Mouse (Mus musculus) gastrocnemius, adult 2 months (tissue): Measurements from ENCODE around the gene Ppm1e. TPM values are rescaled to one million over a fixed set of nuclear protein-coding genes. Genes with fewer than 3 reads are reported as not detected.

Source experiments
- DNase-seq: peaks from one replicate; pipeline ENCODE4 v3.0.0; 2022
- H3K27ac ChIP-seq: fragments of 200-600 bp; 2 replicates; pipeline ENCODE4 v1.8.1; 2022; ENCODE audit warnings: mild to moderate bottlenecking
- H3K4me3 ChIP-seq: fragments of 200-600 bp; 2 replicates; pipeline ENCODE4 v1.8.1; 2022; ENCODE audit warnings: mild to moderate bottlenecking, moderate library complexity
- CTCF ChIP-seq: fragments of 200-600 bp; IDR thresholded peaks from 2 replicates; pipeline ENCODE4 v1.8.1; 2022; ENCODE audit warnings: antibody characterized with exemption, mild to moderate bottlenecking, moderate library complexity
- intact Hi-C: fragments of 180-260 bp; cut with DNase I; formaldehyde crosslinking; loops from one replicate; pipeline ENCODE4 v1.15.1; 2025
- total RNA-seq, 2 experiments: library from RNA; stranded (reverse); gene quantifications; 2 replicates each; pipeline ENCODE4 v1.2.3; 2021

The Ppm1e gene
- total RNA-seq, 2 experiments from 2014 or later: 0.36 to 0.50 TPM

DNA sequence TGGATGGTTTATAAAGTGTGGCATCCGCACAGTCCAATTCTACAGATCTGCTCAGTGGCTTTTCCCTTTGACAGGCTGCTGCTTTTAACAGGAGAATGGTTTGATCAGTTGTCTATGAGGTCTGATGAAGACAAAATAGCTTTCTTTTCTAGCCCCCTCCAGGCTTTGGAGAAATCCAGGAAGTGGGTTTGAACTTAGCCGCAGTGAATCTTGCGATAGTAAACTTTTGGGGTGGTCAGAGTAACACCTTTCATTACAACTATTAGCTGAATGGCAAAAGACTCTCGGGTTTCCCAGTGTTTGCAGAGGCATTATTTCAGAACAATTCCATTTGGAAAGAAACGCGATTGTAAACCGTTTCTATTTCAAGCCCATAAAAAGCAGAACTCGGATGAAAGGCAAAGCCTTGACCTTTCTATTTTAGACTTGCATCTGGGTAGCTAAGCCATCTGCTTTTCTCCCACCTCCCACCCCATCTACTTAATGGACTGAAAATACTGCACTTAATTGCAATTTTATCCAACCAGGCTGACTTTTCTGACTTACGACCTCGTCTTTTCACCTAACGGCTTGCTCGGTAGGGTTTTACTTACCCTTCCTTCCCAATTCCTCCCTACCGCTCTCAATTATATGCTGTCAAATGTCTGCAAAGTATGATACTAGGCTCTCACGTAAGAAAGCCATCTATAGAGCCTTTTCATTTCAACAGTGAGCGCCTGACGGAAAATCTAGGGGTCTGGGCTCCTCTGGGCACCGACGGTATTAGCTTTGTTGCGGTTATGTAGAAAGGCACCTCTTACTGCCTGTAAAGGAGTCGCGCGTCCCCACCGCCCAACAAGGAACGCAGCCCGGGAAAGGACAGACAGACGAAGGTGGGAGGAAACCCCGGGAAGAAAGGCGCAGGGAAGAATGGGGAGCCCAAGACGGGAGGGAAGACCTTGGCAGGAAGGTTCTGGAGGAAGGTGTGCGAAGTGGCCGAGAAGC, 1.2 kb downstream of the Ppm1e start:
- TF ChIP-seq CTCF: no peak
- peak overlapping the region; percentile 24 for H3K27ac ChIP-seq
- no peak for DNase-seq
- H3K4me3 ChIP-seq: peak overlapping the region; percentile 87
- intact Hi-C loops: no loop called here

DNA sequence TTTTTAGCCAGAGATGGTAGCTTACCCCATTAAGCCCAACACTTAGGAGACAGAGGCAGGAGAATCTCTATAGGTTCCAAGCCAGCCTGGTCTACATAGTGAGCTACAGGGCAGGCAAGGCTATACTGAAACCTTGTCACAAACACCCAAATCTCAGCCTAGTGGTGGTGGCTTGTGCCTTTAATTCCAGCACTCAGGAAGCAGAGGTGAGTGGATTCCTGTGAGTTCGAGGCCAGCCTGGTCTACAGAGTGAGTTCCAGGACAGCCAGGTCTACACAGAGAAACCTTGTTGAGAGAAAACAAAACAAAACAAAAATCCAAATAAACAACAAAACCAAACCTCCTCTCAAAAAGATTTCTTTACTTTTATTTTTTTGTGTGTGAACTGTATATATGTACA, 4.0 kb downstream of the Ppm1e start:
- no peak for DNase-seq
- no peak for TF ChIP-seq CTCF
- intact Hi-C loops: no loop called here

DNA sequence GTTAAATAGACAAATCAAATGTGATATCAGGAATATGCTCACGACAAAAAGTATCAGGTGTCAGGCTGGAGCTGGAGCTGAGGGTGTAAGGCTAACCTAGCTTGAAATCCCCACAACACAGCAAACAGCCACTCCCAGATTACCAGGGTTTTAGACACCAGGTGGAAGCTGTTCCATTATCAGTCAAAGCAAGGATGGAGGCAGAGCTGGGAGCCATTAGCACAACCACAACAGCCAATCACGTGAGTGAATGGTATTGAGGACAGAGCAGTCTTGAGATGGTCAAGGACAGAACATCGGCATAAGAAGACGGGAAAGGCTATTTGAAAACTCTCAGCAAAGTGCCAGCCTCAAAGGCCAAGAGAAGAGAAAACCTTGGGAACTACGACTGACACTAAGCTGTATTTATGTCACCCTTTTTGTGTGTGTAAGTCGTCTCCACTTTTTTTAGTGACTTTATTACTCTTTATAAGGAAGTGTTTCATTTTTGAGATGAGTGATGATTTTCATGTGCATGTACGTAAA, 5.1 kb downstream of the Ppm1e start:
- DNase-seq: no peak
- no peak for TF ChIP-seq CTCF

More for the DNA sequence above, 4.0 kb downstream of the Ppm1e start:
- no peak overlapping the region for H3K4me3 ChIP-seq
- H3K27ac ChIP-seq: no peak overlapping the region

DNA sequence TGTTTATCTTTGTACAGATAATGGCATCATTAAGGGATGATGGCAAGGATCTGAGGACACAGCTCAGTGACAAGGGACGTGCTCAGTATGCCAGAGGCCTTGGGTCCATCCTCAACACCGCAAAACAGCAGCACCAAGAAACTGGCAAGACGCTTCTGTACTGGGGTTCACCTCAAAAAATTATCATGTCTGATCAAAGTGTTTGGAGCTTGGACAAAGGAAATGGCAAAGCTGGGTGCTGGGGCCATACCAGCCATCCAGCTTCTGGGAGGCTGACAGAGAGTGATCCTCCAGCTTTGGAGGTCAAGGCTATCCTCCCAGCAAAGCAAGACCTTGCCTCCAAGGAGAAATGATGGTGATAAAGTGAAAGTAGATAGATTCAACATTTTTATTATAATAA, 32.4 kb downstream of the Ppm1e start:
- no peak for DNase-seq
- TF ChIP-seq CTCF: no peak
- intact Hi-C loops: no loop called here

More for the DNA sequence above, 5.1 kb downstream of the Ppm1e start:
- Histone ChIP-seq H3K4me3 (no peak overlapping the region), H3K27ac (no peak overlapping the region)
- intact Hi-C loops: no loop called here

DNA sequence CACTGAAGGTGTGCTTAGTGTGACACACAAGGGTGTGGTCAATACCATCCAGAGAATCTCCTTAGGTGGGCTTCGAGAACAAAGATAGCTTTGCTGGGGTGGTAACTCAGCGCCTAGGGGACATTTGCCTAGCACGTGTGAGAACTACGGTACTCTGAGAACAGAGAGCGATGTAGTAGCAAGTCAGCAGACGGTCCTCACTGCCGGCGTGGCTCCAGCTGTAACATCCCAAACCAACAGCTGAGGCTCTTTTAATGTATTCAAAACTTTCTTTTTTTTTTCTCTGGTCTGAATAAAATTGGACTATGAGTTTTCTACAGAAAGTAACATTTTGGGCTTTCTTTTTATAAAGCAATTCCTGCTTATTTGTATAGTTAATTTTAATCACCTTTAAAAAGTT, 36.3 kb downstream of the Ppm1e start:
- TF ChIP-seq CTCF: no peak
- no peak overlapping the region for H3K27ac ChIP-seq
- no peak overlapping the region for H3K4me3 ChIP-seq
- no peak for DNase-seq
- intact Hi-C loops: no loop called here

More for the DNA sequence above, 32.4 kb downstream of the Ppm1e start:
- no peak overlapping the region for H3K27ac ChIP-seq
- no peak overlapping the region for H3K4me3 ChIP-seq

DNA sequence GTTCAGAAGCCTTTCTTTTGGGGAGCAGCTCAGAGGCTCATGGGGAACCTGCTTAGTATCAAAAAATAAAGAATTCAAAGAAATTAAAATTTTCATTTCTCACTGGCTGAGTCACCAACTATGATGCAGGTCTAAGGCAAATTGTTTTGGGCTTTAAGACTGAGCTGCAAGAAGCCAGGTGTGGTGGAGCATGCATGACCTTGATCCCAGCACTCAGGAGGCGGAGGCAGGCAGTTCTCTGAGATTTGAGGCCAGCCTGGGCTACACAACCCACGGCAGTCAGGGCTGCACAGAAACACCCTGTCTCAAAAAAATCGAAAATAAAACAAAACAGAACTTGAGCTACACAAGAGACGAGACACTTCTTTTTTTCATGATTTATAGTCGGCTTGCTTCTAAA, 38.8 kb downstream of the Ppm1e start:
- no peak overlapping the region for H3K27ac ChIP-seq
- TF ChIP-seq CTCF: no peak
- H3K4me3 ChIP-seq: no peak overlapping the region
- DNase-seq: no peak
- intact Hi-C loops: no loop called here

DNA sequence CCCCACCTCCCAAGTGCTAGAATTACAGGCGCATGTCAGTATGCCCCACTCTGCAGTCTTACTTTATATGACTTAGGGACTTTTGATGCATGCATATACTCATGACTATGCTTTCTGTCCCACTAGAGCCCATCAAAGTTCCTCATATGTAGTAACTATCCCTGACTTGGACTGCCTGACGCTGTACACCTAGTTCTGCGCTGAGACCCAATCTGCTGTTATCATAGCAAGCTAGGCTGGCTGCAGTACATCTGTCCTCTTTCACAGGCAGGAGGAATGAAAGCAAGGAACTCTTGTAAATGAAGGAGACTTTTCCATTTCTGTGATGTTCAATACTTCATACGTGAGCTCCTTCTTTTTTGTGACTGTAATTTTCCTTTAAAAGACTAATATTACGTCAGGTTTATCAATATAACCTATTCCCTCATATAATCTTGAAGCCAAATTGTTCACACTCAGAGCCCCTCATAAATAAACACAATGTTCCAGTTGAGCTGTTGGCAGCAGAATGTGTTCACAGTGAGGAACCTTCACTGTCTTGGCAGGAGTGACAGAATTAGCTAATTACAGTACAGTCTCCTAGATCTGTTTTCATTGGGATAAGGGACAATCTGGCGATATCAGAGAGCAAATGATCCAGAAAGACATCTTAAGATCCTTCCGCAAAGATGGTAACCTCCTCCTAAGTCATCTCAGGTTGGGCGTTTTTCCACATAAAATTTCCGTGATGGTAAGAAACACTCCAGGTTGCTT, 39.7 kb downstream of the Ppm1e start:
- intact Hi-C loops: no loop called here
- Histone ChIP-seq H3K4me3 (no peak overlapping the region), H3K27ac (no peak overlapping the region)
- no peak for DNase-seq
- TF ChIP-seq CTCF: no peak

DNA sequence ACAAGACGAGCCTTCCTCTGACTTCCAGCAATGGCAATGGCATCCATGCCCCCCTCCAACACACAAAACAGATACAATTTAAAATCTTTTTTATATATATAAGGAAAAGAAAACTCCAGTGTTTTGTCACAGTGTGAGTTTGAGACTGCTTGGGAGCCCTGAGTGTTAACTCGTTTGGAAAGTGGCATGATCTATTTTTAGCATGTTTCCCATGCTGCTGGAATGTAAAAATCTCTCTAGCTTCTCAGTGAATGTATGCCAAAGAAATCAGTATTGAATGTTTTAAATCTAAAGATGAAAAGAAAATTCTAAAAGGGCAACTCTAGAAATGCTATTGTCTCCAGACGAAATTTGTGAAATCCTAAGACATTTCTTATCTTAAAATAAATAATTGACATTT, 45.3 kb downstream of the Ppm1e start:
- no peak for TF ChIP-seq CTCF
- H3K4me3 ChIP-seq: no peak overlapping the region
- no peak overlapping the region for H3K27ac ChIP-seq
- intact Hi-C loops: no loop called here
- DNase-seq: no peak

DNA sequence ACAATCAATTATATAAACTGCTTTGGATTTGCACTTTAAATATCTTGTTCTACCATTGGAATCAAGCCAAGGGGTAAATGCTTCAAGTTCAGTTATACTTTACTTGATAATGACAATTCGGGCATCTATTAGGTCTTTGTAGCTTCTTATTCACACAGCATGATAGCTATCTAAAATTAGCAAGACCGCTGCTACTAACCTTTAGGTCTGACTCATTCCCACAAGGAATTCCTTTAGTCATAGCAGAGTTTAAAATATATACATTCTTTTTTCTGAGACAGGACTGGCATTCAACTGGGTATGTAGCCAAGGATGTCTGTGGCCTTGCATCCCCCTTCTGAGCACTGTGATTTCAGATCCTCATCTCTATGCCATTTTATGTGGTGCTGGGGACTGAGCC, 48.5 kb downstream of the Ppm1e start:
- TF ChIP-seq CTCF: no peak
- intact Hi-C loops: no loop called here
- no peak for DNase-seq
- Histone ChIP-seq H3K27ac (no peak overlapping the region), H3K4me3 (no peak overlapping the region)

DNA sequence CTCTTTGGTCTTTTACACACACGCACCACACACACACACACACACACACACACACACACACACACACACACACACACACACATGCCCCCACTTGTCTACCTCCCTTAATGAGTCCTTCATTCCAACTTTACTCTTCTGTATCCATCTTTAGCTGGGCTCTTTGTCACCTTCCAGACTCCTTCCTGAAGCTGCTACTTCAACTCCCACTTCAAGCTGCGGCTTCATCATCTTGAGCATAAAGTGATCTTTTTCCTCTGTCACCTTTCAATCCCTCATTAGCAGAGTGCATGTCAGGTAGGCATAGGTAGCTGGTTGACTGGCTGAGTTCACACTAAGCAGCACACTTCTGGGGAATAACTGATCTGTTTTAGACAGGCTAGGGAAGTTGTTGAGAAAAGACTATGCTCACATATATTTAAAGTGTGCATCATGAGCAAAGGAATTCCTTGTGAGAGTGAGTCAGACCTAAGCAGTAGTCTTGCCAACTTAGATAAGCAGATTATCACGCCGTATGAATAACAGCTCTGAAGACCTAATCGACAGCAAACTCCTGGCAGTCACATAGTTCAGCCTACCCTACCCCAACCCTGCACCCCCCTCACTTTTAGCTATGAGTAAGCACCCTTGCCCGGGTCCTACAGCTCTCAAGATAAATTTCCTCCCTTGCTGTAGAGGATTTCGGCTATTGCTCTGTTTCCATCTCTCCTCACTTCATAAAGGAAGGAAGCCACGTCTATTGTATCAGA, 49.3 kb downstream of the Ppm1e start:
- DNase-seq: no peak
- TF ChIP-seq CTCF: no peak
- H3K4me3 ChIP-seq: no peak overlapping the region
- no peak overlapping the region for H3K27ac ChIP-seq
- intact Hi-C loops: no loop called here

DNA sequence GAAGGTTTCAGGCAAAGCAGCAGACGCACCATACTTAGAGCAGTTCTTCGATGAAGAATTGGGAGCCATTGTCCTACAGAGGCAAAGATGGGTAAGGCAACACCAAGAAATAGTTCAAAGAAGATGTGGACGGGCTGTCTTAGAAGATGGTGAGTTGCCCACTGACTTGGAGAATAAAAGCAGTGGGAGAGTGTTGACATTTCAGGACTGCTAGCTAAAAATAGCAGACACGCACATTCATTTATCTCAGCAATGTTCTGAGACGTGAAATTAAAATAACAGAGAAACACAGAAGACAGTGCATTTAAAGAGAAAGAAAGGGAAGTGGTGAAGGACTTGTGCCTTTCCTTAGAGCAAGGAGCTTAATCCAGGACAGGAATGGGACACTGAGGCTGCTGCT, 59.8 kb downstream of the Ppm1e start:
- intact Hi-C loops: no loop called here
- Histone ChIP-seq H3K27ac (peak overlapping the region; percentile 53), H3K4me3 (no peak overlapping the region)
- TF ChIP-seq CTCF: no peak
- no peak for DNase-seq

DNA sequence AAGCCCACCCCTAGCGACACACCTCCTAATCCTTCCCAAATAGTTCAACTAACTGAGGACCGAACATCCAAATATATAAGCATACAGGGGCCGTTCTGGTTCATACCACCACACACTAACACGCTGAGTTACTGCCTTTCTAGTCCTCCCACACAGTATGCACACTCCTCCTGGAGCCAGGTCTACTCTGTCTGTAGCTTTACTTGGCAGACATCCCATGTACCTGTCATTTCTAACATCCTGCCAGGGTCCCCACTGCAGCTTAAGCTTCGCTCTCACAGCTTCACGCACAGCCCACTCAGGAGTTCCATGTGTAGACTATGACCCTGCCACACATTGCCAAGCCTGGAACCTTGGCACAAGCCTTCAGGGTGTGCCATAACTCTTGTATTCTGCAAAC, 62.4 kb downstream of the Ppm1e start:
- no peak for TF ChIP-seq CTCF
- Histone ChIP-seq H3K27ac (no peak overlapping the region), H3K4me3 (no peak overlapping the region)
- intact Hi-C loops: no loop called here
- no peak for DNase-seq
